Mouse (Mus musculus) stomach, postnatal 0 days (tissue): ENCODE data around the gene Ifitm7.

Experiments used
- CTCF ChIP-seq: IDR thresholded peaks from 2 replicates; pipeline ENCODE4 v1.5.1; 2016; ENCODE audit warnings: antibody characterized with exemption, low read depth, mild to moderate bottlenecking, moderate library complexity
- EP300 ChIP-seq: optimal IDR thresholded peaks from 2 replicates; pipeline ENCODE3; 2016; ENCODE audit warnings: antibody characterized with exemption

DNA sequence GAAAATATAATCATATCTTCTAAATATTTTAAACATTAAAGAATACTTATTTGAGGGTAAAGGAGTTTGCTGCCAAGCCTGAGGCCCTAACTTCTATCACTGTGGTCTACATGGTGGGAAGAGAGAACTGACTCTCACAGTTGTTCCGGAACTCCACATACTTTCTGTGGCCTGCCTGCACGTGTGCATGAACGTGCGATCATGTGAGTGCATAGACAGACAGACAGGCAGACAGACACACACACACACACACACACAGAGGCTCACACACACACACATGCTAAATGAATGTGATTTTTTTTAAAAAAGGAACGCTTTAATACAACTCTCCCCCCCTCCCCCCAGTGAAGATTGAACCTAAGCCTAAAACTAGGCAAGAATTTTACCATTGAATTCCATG, 41.9 kb downstream of the Ifitm7 start:
- no peak for TF ChIP-seq CTCF
- no peak for TF ChIP-seq EP300
